Mouse (Mus musculus): Measurements from ENCODE around the gene Msn.

DNA sequence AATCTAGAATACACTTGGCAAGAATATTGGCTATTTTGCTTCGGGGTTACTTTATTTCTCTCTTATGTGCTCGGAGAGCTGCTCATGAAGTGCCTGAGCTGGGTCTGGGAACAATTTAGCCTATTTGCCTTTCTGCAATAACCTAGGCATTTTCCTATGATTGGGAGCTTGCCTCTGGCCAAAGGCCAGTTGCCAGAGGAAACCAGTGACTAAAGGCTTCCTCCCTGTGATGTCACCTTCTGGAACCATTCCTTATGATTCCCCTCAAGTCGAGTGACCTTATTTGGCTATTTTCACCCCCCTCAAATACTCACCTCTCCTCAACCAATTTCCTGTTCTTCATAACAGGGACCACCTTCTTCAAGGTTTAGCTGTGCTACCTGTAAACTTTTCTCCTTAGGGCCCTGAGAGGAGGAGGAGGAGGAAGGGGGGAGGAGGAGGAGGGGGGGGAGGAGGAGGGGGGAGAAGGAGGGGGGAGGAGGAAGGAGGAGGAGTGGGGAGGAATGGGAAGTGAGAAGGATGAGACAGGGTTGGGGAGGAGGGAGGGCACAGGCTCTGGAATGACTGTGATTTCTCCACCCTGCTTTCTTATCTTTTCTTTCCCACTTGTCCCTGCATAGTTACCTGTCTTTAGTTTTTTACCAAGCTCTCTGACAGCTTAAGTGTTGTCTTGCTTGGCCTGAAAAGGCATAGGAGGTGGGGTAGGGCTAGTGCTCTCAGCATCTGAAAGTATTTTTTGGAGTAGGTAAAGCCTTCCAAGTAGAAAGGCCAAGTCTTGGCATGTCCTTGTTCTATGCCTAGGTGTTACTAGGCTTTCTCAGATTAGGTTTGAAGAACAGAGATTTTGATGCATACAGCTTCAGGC is 11.8 kb downstream of the Msn start:
- TF ChIP-seq POLR2A (IDR thresholded peaks at IDR 0.05; ENCODE audit: extremely low read depth, insufficient read depth, low read length) (no peak), CTCF (IDR thresholded peaks at IDR 0.05; ENCODE audit: low read depth, low read length) (no peak)

Data from liver, adult 2 months (tissue).